Mouse (Mus musculus) embryonic facial prominence, embryonic 14.5 days (tissue): Measurements from ENCODE around the gene Sst. TPM values are rescaled to one million over a fixed set of nuclear protein-coding genes. Genes with fewer than 3 reads are reported as not detected.

ENCODE experiments used
- ATAC-seq: fragments of 200-750 bp; cut with Nextera tagmentation; 2 replicates; pipeline ENCODE4 v1.8.0; 2017; ENCODE audit warnings: low read depth, moderate number of reproducible peaks, moderate TSS enrichment
- DNase-seq: peaks from one replicate; pipeline ENCODE4 v3.0.0-alpha.2; 2015; ENCODE audit warnings: low spot score
- H3K27ac ChIP-seq: fragments of 300-500 bp; sonication (generic); replicated peaks from 2 replicates; pipeline ENCODE4 v1.5.1; 2014; ENCODE audit warnings: low read depth, mild to moderate bottlenecking, low read length, moderate library complexity
- H3K27me3 ChIP-seq: fragments of 300-500 bp; sonication (generic); replicated peaks from 2 replicates; pipeline ENCODE4 v1.6.1; 2014; ENCODE audit warnings: low read length; ENCODE audit not compliant: control insufficient read depth, insufficient read depth
- H3K36me3 ChIP-seq: fragments of 300-500 bp; sonication (generic); 2 replicates; pipeline ENCODE4 v1.6.1; 2014; ENCODE audit warnings: low read length, mixed read lengths; ENCODE audit not compliant: control insufficient read depth, insufficient read depth
- H3K4me1 ChIP-seq: fragments of 300-500 bp; sonication (generic); 2 replicates; pipeline ENCODE4 v1.6.1; 2014; ENCODE audit warnings: antibody characterized with exemption, low read length; ENCODE audit not compliant: control insufficient read depth, insufficient read depth
- H3K4me2 ChIP-seq: fragments of 300-500 bp; sonication (generic); 2 replicates; pipeline ENCODE4 v1.6.1; 2014; ENCODE audit warnings: low read depth, mild to moderate bottlenecking, low read length, moderate library complexity, mixed read lengths
- H3K4me3 ChIP-seq: fragments of 300-500 bp; sonication (generic); 2 replicates; pipeline ENCODE4 v1.5.1; 2014; ENCODE audit warnings: low read depth, mild to moderate bottlenecking, low read length
- H3K9ac ChIP-seq: fragments of 300-500 bp; sonication (generic); 2 replicates; pipeline ENCODE4 v1.6.1; 2014; ENCODE audit warnings: low read depth, mild to moderate bottlenecking, low read length, moderate library complexity, mixed read lengths
- H3K9me3 ChIP-seq: fragments of 300-500 bp; sonication (generic); 2 replicates; pipeline ENCODE4 v1.6.1; 2016; ENCODE audit warnings: low read length; ENCODE audit not compliant: control insufficient read depth
- WGBS: fragments of 180-500 bp; shearing (Covaris S2); extraction: QIAGEN DNeasy Blood & Tissue Kit; methylation state at CpG from one replicate; pipeline ENCODE4 v1.1.7; 2014; 5-methylcytosine and 5-hydroxymethylcytosine counted together
- polyA plus RNA-seq: library from polyadenylated mRNA; unstranded; fragments of >200 nt; fragmentation: Nextera tagmentation; extraction: Ambion mirVana; gene quantifications from 2 replicates; pipeline ENCODE4 v1.2.1, GENCODE M21; 2014

The Sst gene
- polyA plus RNA-seq, 1 experiment from 2014 or later = 2.7 TPM

DNA sequence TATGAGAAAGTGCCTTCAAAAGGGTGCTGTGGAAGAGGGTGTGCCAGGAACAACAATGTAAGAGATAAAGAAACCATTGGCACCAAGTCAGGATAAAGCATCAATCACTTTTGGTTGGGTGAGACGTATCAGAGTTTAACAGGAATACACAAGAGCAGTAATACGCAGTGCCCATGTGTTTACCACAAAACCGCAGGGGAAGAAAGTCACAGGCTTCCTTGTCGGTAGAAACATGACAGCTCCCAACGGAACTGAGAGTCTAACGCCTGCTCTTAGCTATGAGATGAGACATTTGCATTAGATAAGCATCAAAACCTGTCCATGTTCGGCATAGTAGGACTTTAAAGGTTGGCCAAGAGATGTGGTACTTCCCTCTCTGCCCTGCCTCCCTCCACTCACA is 46.1 kb downstream of the Sst start:
- DNase-seq (no peak), ATAC-seq (no peak)
- Histone ChIP-seq H3K27me3 (no peaks in the 10 kb centered on the region), H3K4me3 (no peak overlapping the region), H3K4me2 (no peak overlapping the region), H3K27ac (no peak overlapping the region), H3K4me1 (no peaks in the 10 kb centered on the region), H3K36me3 (no peaks in the 10 kb centered on the region), H3K9ac (no peak overlapping the region), H3K9me3 (peaks cover 8% of the 10 kb centered on the region; the same call in 1 of the 2 replicates)
- 84% methylated on average over 7 of the region's 7 CpGs for WGBS

DNA sequence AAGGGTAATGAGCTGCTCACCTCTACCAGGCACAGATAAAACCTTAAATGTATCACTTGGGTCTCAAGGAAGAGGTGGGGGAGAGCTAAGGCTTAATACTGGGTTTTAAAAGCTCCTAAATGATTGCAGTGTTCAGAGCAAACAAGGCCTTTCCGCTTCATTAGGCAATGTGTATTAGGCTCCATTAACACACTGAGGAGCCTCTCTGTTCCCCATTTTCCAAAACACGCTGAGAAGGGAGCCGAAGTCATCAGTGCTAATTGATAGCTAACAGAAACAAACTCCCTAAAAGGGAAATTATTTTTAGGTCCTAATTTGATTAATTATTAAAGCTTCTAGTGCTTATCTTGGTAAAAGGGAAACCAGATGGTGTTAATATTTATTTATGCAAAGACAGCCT is 48.1 kb downstream of the Sst start:
- Histone ChIP-seq H3K9ac (no peak overlapping the region), H3K4me1 (no peaks in the 10 kb centered on the region), H3K4me3 (no peak overlapping the region), H3K36me3 (no peaks in the 10 kb centered on the region), H3K4me2 (no peak overlapping the region), H3K27ac (no peak overlapping the region), H3K9me3 (peaks cover 6% of the 10 kb centered on the region; the same call in 1 of the 2 replicates), H3K27me3 (no peaks in the 10 kb centered on the region)
- ATAC-seq (no peak), DNase-seq (no peak)
- 55% methylated on average over 3 of the region's 3 CpGs for WGBS

Other genes with a start within 250 kb of the Sst start
- gene Rtp2, start 41.4 kb upstream of the Sst start, polyA plus RNA-seq = 0.79 and 0.84 TPM in 2 replicates
- not detected in 2 replicates for gene Gm37419, start 97.5 kb upstream of the Sst start, polyA plus RNA-seq
- gene Bcl6, start 97.9 kb upstream of the Sst start, polyA plus RNA-seq = 2.5 and 3.0 TPM in 2 replicates